Mouse (Mus musculus) urinary bladder, postnatal 10 days (tissue): ENCODE results near the gene Plxnb2.
A peak's percentile ranks its signal among the peaks of the same experiment; 100 is the strongest.

ENCODE experiments used
- DNase-seq: peaks from one replicate; pipeline ENCODE4 v3.0.0; 2022; ENCODE audit warnings: low spot score

Plxnb2 gene

GRCm38 (mm10) chr15:89180571-89181229, at the start of gene Plxnb2:
Gene Plxnb2, minus strand, starts transcription at chr15:89180788.
- peak; percentile 43 for DNase-seq

- DNase-seq = no peak
Observed at GRCm38 (mm10) chr15:89215611-89216233, 35.1 kb upstream of the Plxnb2 start.

GRCm38 (mm10) chr15:89214953-89215352, 34.4 kb upstream of the Plxnb2 start:
- no peak for DNase-seq

- DNase-seq = no peak
Observed at GRCm38 (mm10) chr15:89213517-89213916, 32.9 kb upstream of the Plxnb2 start.

- no peak for DNase-seq
Observed at GRCm38 (mm10) chr15:89212495-89212894, 31.9 kb upstream of the Plxnb2 start.

- DNase-seq = no peak
Observed at GRCm38 (mm10) chr15:89211716-89212461, 31.3 kb upstream of the Plxnb2 start.

- peak; percentile 36 for DNase-seq
Observed at GRCm38 (mm10) chr15:89210915-89211715, 30.5 kb upstream of the Plxnb2 start, which contains the start of gene Ppp6r2. Gene Ppp6r2, plus strand, starts transcription at chr15:89211553.

GRCm38 (mm10) chr15:89209886-89210761, 29.5 kb upstream of the Plxnb2 start:
- DNase-seq = peak; percentile 70

- DNase-seq = no peak
Observed at GRCm38 (mm10) chr15:89207457-89207856, 26.9 kb upstream of the Plxnb2 start.

GRCm38 (mm10) chr15:89197056-89197455, 16.5 kb upstream of the Plxnb2 start:
- no peak for DNase-seq

- peak; percentile 90 for DNase-seq
Observed at GRCm38 (mm10) chr15:89196313-89196706, 15.7 kb upstream of the Plxnb2 start, which contains the start of gene Dennd6b. Gene Dennd6b, minus strand, starts transcription at chr15:89196496.

GRCm38 (mm10) chr15:89195690-89196312, 15.2 kb upstream of the Plxnb2 start:
- DNase-seq = peak; percentile 71

- DNase-seq = no peak
Observed at GRCm38 (mm10) chr15:89195261-89195681, 14.7 kb upstream of the Plxnb2 start.

GRCm38 (mm10) chr15:89184937-89185227, 4.3 kb upstream of the Plxnb2 start:
- DNase-seq = no peak

- no peak for DNase-seq
Observed at GRCm38 (mm10) chr15:89184141-89184936, 3.8 kb upstream of the Plxnb2 start.

- DNase-seq = no peak
Observed at GRCm38 (mm10) chr15:89182842-89183241, 2.3 kb upstream of the Plxnb2 start.

- DNase-seq = no peak
Observed at GRCm38 (mm10) chr15:89182328-89182741, 1.7 kb upstream of the Plxnb2 start.

- no peak for DNase-seq
Observed at GRCm38 (mm10) chr15:89181561-89182270, 1.1 kb upstream of the Plxnb2 start.

- DNase-seq = no peak
Observed at GRCm38 (mm10) chr15:89180081-89180541, 477 bp downstream of the Plxnb2 start.
